Mouse (Mus musculus): ENCODE data around the gene Olfr414. TPM values are rescaled to one million over a fixed set of nuclear protein-coding genes. Genes with fewer than 3 reads are reported as not detected.

The Olfr414 gene
- polyA plus RNA-seq (2012) = not detected in 2 replicates

DNA sequence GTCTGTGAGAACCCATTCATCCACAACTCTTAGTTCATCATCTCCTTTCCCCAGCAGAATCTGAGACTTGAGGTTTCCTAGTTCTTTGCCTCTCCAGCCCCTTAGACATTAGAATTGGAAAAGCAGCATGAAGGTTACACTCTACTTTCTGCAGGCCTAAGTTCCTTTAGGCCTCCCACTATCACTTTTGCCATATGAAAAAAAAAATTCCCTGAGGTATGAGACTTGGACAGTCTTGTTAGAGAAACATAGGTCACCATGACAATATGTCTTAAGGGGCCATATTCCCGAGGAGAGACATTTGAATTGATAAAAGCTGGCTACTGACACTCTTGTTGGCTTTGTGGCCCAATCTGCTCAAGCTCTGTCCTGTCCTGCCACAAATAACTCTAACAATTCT is at the start of gene Olfr414:
Olfr414 (plus strand) TSS at position 301 of the 400 bp plus-strand sequence.
- no peaks in the 10 kb centered on the region for H3K27me3 ChIP-seq (ENCODE audit: control insufficient read depth)
- H3K36me3 ChIP-seq (ENCODE audit: control insufficient read depth) = no peaks in the 10 kb centered on the region
- TF ChIP-seq TAL1 (IDR thresholded peaks at IDR 0.05; ENCODE audit: low read length) = no peak
- TF ChIP-seq GATA1 (IDR thresholded peaks at IDR 0.05; ENCODE audit: low read length) = no peak
- H3K4me3 ChIP-seq (replicated peaks) = no peak within 1 kb of the TSS
- peaks cover 12% of the 10 kb centered on the region for H3K4me1 ChIP-seq (ENCODE audit: control insufficient read depth)
- H3K9me3 ChIP-seq (ENCODE audit: control insufficient read depth, low read length) = no peaks in the 10 kb centered on the region

DNA sequence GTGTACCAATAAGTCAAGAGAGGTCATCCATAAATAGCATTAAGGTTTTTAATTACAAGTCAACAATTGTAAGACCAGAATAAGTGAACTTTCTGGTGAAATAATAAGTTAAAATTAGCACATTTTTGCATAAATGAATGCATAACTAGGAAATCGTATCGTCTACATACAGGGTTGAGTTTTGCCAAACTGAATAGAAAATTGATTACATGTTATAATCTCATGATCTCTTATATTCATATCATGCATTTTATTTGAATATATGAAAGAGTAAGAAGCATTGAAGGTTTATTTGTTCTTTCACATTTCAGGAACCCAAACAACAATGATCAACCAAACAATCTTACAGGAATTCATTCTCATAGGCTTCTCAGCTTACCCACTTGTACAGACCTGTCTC is 33.1 kb upstream of the Olfr414 start, which contains the start of gene Olfr248:
Olfr248 (plus strand) TSS at position 301 of the 400 bp plus-strand sequence.
- Histone ChIP-seq H3K27me3 (ENCODE audit: control insufficient read depth) (no peaks in the 10 kb centered on the region), H3K4me3 (replicated peaks) (no peak within 1 kb of the TSS), H3K9me3 (ENCODE audit: control insufficient read depth, low read length) (no peaks in the 10 kb centered on the region), H3K4me1 (ENCODE audit: control insufficient read depth) (no peaks in the 10 kb centered on the region), H3K36me3 (ENCODE audit: control insufficient read depth) (no peaks in the 10 kb centered on the region)
- TF ChIP-seq GATA1 (IDR thresholded peaks at IDR 0.05; ENCODE audit: low read length) = no peak

DNA sequence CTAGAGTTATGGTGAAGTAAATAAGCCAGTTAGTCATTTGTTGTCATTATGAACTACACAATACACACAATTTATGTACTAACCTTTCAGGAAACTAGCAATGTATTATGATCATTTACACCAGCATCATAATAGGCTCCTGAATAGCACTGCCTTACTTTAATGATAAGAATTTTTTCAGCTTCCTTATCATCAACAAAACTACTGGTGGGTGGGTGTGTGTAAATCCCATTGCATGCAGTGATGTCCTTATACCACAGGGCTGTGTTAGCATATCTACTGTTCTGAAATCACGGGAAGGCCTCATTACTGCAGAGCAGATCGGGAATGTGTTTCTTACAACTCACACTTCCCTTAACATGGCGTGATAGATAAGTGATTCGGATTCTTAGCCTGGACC is 905 bp upstream of the Olfr414 start:
- TF ChIP-seq GATA1 (IDR thresholded peaks at IDR 0.05; ENCODE audit: low read length) (no peak), TAL1 (IDR thresholded peaks at IDR 0.05; ENCODE audit: low read length) (no peak)
- H3K4me3 ChIP-seq (replicated peaks) = no peak overlapping the region
- H3K4me1 ChIP-seq (ENCODE audit: control insufficient read depth) = peaks cover 12% of the 10 kb centered on the region
- no peaks in the 10 kb centered on the region for H3K27me3 ChIP-seq (ENCODE audit: control insufficient read depth)
- no peaks in the 10 kb centered on the region for H3K9me3 ChIP-seq (ENCODE audit: control insufficient read depth, low read length)
- no peaks in the 10 kb centered on the region for H3K36me3 ChIP-seq (ENCODE audit: control insufficient read depth)

DNA sequence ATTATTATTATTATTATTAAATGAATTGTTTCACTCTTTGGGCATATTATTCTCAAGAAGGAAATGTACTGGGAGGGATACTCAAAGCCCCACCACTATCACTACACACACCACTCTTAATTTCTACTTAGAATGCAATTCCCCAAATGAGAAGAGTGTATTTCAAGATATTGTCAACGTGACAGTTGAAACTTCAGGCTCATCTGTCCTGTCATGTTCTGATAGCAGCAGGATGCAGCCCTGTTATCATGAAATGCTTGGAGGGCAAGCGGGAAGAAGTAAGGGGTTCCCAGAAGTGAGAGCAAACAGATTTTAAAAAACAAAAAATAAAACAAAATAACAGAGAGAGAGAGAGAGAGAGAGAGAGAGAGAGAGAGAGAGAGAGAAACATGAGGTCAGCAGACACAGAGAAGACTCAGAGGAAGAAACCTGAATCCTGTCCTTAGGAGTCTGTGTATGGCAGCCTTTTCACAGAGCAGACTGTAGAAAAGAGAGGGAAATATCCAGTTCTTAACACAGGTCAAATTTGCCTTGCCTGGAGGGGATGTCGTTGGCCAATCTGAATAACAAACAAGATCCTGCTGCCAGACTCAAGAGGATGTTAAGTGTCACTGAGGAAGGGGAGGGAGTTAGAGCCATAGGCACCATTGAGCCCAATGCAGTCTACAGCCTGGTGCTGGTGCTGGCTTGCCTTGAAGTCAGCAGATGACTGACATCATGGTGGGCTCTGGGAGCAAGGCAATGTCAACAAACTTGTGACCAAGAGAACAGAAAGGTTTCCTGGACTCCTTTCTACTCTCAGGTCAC is 2.5 kb downstream of the Olfr414 start:
- no peaks in the 10 kb centered on the region for H3K36me3 ChIP-seq (ENCODE audit: control insufficient read depth)
- peaks cover 12% of the 10 kb centered on the region for H3K4me1 ChIP-seq (ENCODE audit: control insufficient read depth)
- H3K9me3 ChIP-seq (ENCODE audit: control insufficient read depth, low read length) = no peaks in the 10 kb centered on the region
- H3K4me3 ChIP-seq (replicated peaks) = no peak overlapping the region
- TF ChIP-seq TAL1 (IDR thresholded peaks at IDR 0.05; ENCODE audit: low read length) = no peak
- no peak for TF ChIP-seq GATA1 (IDR thresholded peaks at IDR 0.05; ENCODE audit: low read length)
- no peaks in the 10 kb centered on the region for H3K27me3 ChIP-seq (ENCODE audit: control insufficient read depth)

DNA sequence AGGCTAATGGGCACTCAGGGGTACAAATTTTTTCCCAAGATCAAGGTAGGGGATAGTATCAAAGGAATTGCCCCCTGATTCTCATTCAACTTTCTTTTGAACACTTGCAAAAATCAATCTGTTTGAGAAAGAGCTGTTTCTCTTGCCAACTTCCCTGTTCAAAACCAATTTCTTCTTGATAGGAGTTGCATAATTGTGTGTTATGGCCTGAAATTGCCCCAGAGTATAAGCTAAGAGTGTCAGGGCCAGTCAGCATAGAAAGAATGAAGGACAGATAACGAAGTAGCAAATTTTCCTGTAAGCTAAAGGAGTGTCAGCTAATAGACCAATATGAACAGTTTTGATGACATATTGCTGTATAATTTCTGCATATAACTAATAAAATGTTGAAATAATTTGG is 3.5 kb downstream of the Olfr414 start:
- Histone ChIP-seq H3K36me3 (ENCODE audit: control insufficient read depth) (no peaks in the 10 kb centered on the region), H3K4me1 (ENCODE audit: control insufficient read depth) (peaks cover 12% of the 10 kb centered on the region), H3K4me3 (replicated peaks) (no peak overlapping the region), H3K9me3 (ENCODE audit: control insufficient read depth, low read length) (no peaks in the 10 kb centered on the region), H3K27me3 (ENCODE audit: control insufficient read depth) (no peaks in the 10 kb centered on the region)
- TF ChIP-seq GATA1 (IDR thresholded peaks at IDR 0.05; ENCODE audit: low read length) (no peak), TAL1 (IDR thresholded peaks at IDR 0.05; ENCODE audit: low read length) (no peak)

DNA sequence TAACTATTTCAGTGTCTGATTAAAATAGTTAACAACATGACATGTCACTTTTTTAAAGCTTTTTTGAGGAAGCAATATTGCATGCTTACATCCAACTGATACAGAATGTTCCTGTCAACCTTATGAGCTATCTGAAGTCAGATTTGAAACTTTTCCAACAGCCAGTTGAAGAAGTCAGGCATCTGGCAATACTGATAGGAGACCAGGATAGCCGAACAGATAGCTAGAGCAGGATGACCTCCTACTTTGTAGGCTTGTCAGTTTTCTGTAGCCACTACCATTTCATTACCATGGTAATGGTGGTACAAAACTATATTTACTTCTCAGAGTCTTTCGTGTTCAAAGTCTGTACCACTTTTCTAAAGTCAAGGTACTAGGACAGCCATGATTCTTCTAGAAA is 4.5 kb downstream of the Olfr414 start:
- no peak overlapping the region for H3K4me3 ChIP-seq (replicated peaks)
- TF ChIP-seq TAL1 (IDR thresholded peaks at IDR 0.05; ENCODE audit: low read length) (no peak), GATA1 (IDR thresholded peaks at IDR 0.05; ENCODE audit: low read length) (no peak)
- peaks cover 10% of the 10 kb centered on the region for H3K4me1 ChIP-seq (ENCODE audit: control insufficient read depth)
- H3K36me3 ChIP-seq (ENCODE audit: control insufficient read depth) = no peaks in the 10 kb centered on the region
- no peaks in the 10 kb centered on the region for H3K27me3 ChIP-seq (ENCODE audit: control insufficient read depth)
- no peaks in the 10 kb centered on the region for H3K9me3 ChIP-seq (ENCODE audit: control insufficient read depth, low read length)

DNA sequence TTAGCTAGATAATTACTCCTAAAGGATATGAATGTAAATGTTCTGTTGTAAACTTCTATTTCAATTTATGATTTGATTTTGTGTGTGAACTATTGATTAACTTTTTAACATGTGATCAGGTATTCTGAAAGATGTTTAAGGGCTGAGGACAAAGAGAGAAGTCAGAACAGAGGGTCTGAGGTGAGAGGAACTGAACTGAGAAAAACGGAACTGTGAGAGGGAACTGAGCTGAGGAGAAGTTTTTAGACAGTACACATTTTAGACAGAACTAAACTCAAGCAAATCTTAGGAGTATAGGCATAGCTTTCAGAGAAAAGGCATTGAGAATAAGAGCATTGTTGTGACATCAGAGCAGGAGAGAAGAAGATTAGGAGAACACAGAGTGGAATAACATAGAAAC is 10.3 kb downstream of the Olfr414 start:
- Histone ChIP-seq H3K36me3 (ENCODE audit: control insufficient read depth) (no peaks in the 10 kb centered on the region), H3K4me3 (replicated peaks) (no peak overlapping the region), H3K4me1 (ENCODE audit: control insufficient read depth) (no peaks in the 10 kb centered on the region), H3K27me3 (ENCODE audit: control insufficient read depth) (no peaks in the 10 kb centered on the region), H3K9me3 (ENCODE audit: control insufficient read depth, low read length) (no peaks in the 10 kb centered on the region)
- TF ChIP-seq GATA1 (IDR thresholded peaks at IDR 0.05; ENCODE audit: low read length) = no peak
- TF ChIP-seq TAL1 (IDR thresholded peaks at IDR 0.05; ENCODE audit: low read length) = no peak

DNA sequence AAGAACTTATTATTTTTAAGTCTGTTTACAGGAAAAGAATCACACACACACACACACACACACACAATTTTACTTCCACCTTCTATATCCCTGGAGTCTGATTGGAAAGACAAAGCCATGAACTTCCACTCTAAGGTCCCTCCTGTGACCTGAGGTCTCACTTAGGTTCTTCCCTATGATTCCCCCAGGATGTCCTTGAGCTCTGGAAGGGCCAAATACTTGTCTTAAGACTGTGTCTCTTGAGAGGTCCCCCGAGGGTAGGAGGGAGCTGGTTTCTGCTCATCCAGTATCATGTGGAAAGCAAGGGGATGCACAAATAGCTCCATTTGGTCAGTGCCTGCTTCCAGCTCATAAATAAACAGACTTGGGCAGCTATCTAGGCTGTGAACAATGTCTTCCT is 17.9 kb downstream of the Olfr414 start, which contains the start of gene Olfr220:
Olfr220 (plus strand) TSS at position 301 of the 400 bp plus-strand sequence.
- TF ChIP-seq GATA1 (IDR thresholded peaks at IDR 0.05; ENCODE audit: low read length) (no peak), TAL1 (IDR thresholded peaks at IDR 0.05; ENCODE audit: low read length) (no peak)
- H3K4me1 ChIP-seq (ENCODE audit: control insufficient read depth) = no peaks in the 10 kb centered on the region
- no peaks in the 10 kb centered on the region for H3K36me3 ChIP-seq (ENCODE audit: control insufficient read depth)
- H3K27me3 ChIP-seq (ENCODE audit: control insufficient read depth) = no peaks in the 10 kb centered on the region
- no peak within 1 kb of the TSS for H3K4me3 ChIP-seq (replicated peaks)
- H3K9me3 ChIP-seq (ENCODE audit: control insufficient read depth, low read length) = no peaks in the 10 kb centered on the region

DNA sequence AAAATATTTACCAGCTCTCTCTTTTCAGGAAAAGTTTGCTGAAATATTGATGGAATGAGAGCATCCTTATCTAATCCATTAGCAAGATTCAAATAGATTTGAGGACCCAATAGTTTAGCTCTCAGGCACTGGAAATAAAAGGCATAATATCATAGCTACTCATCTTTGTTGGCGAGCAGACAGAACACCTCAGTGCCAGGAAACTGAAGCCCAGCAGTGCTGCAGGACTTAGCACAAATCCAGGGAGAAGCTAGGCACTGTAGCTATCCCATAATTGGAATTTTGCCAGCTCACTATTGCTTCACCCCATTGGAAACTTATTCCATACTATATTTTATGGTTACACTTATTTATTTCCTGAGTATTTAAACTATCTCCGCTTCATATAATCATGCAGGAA is 31.2 kb downstream of the Olfr414 start:
- Histone ChIP-seq H3K4me3 (replicated peaks) (no peak overlapping the region), H3K36me3 (ENCODE audit: control insufficient read depth) (no peaks in the 10 kb centered on the region), H3K27me3 (ENCODE audit: control insufficient read depth) (no peaks in the 10 kb centered on the region), H3K4me1 (ENCODE audit: control insufficient read depth) (no peaks in the 10 kb centered on the region), H3K9me3 (ENCODE audit: control insufficient read depth, low read length) (no peaks in the 10 kb centered on the region)
- no peak for TF ChIP-seq GATA1 (IDR thresholded peaks at IDR 0.05; ENCODE audit: low read length)
- no peak for TF ChIP-seq TAL1 (IDR thresholded peaks at IDR 0.05; ENCODE audit: low read length)
